Mouse (Mus musculus) leukemia stem cell, adult 10-12 weeks (primary cell): ENCODE results near the gene Lix1l. TPM values are rescaled to one million over a fixed set of nuclear protein-coding genes. Genes with fewer than 3 reads are reported as not detected.

ENCODE experiments used
- polyA plus RNA-seq: library from polyadenylated mRNA; stranded (reverse); fragments of >175 nt; gene quantifications from 2 replicates; pipeline ENCODE4 v1.2.3, GENCODE M21; 2012; ENCODE audit warnings: low replicate concordance

Gene Lix1l
- 0.26 and 0.30 TPM in 2 replicates for polyA plus RNA-seq

GRCm38 (mm10) chr3:96600639-96601250 lies at the start of gene Lix1l:
Lix1l (plus strand) TSS chr3:96601149.

GRCm38 (mm10) chr3:96557694-96558093 lies 43.3 kb upstream of the Lix1l start, which contains the start of gene Txnip:
Txnip (plus strand) TSS chr3:96557957.

GRCm38 (mm10) chr3:96576690-96577541 lies 24.0 kb upstream of the Lix1l start, which contains the start of gene Gm16253:
Gm16253 (plus strand) TSS chr3:96576984.

GRCm38 (mm10) chr3:96593790-96594560 lies 7.0 kb upstream of the Lix1l start, which contains the start of gene Polr3gl:
Polr3gl (minus strand) TSS chr3:96594181.

GRCm38 (mm10) chr3:96596228-96596707 lies 4.7 kb upstream of the Lix1l start, which contains the start of gene Ankrd34a:
Ankrd34a (plus strand) TSS chr3:96596636.

GRCm38 (mm10) chr3:96629729-96630600 lies 29.0 kb downstream of the Lix1l start, which contains the start of gene Rbm8a:
Rbm8a (plus strand) TSS chr3:96629933.

GRCm38 (mm10) chr3:96634928-96635879 lies 34.3 kb downstream of the Lix1l start, which contains the start of the genes Pex11b and Gm42957:
Pex11b (plus strand) TSS chr3:96635376.
Gm42957 (plus strand) TSS chr3:96635474.

GRCm38 (mm10) chr3:96645018-96645649 lies 44.2 kb downstream of the Lix1l start, which contains the start of gene Itga10:
Itga10 (plus strand) TSS chr3:96645584.

GRCm38 (mm10) chr3:96669727-96670468 lies 68.9 kb downstream of the Lix1l start, which contains the start of gene Ankrd35:
Ankrd35 (plus strand) TSS chr3:96670131.

Other genes with a start within 250 kb of the Lix1l start
- gene BC107364, start 148.8 kb upstream of the Lix1l start, polyA plus RNA-seq, result not detected in 2 replicates
- gene Hfe2, start 76.0 kb upstream of the Lix1l start, polyA plus RNA-seq, result 0.55 and 0.85 TPM in 2 replicates
- gene Txnip, start 43.2 kb upstream of the Lix1l start, polyA plus RNA-seq, result 2.1 and 8.1 TPM in 2 replicates
- gene Gm16253, start 24.2 kb upstream of the Lix1l start, polyA plus RNA-seq, result not detected in 2 replicates
- 9.2 and 13.8 TPM in 2 replicates for gene Polr3gl, start 7.0 kb upstream of the Lix1l start, polyA plus RNA-seq
- 0.19 and 0.30 TPM in 2 replicates for gene Ankrd34a, start 4.5 kb upstream of the Lix1l start, polyA plus RNA-seq
- 13.0 and 66.3 TPM in 2 replicates for gene Rbm8a, start 28.8 kb downstream of the Lix1l start, polyA plus RNA-seq
- 2.5 and 5.2 TPM in 2 replicates for gene Pex11b, start 34.2 kb downstream of the Lix1l start, polyA plus RNA-seq
- 0.06 TPM in 1 of 2 replicates, not detected in the other for gene Gm42957, start 34.3 kb downstream of the Lix1l start, polyA plus RNA-seq
- gene Itga10, start 44.4 kb downstream of the Lix1l start, polyA plus RNA-seq, result 0.03 and 0.09 TPM in 2 replicates
- gene Ankrd35, start 69.0 kb downstream of the Lix1l start, polyA plus RNA-seq, result 0.12 and 0.19 TPM in 2 replicates
- 12.3 and 23.7 TPM in 2 replicates for gene Pias3, start 95.2 kb downstream of the Lix1l start, polyA plus RNA-seq
- gene Nudt17, start 107.4 kb downstream of the Lix1l start, polyA plus RNA-seq, result 0.36 and 0.42 TPM in 2 replicates
- 3.9 and 4.2 TPM in 2 replicates for gene Polr3c, start 126.5 kb downstream of the Lix1l start, polyA plus RNA-seq
- 18.2 and 18.6 TPM in 2 replicates for gene Rnf115, start 126.5 kb downstream of the Lix1l start, polyA plus RNA-seq
- gene Pdzk1, start 228.1 kb downstream of the Lix1l start, polyA plus RNA-seq, result not detected in 2 replicates
- gene Cd160, start 228.2 kb downstream of the Lix1l start, polyA plus RNA-seq, result 2.4 and 2.6 TPM in 2 replicates